Mouse (Mus musculus) thymus, adult 2 months (tissue): ENCODE measurements around the gene Vsig2.

Experiments used
- CTCF ChIP-seq: fragments of 200-500 bp; IDR thresholded peaks from 2 replicates; pipeline ENCODE4 v1.5.1; 2012; ENCODE audit warnings: mild to moderate bottlenecking, control low read depth, low read length, moderate library complexity, borderline replicate concordance; ENCODE audit not compliant: control insufficient read depth, poor library complexity, insufficient read depth; ENCODE audit errors: extremely low read depth
- POLR2A ChIP-seq: fragments of 200-500 bp; IDR thresholded peaks from 2 replicates; pipeline ENCODE4 v1.6.1; 2012; ENCODE audit warnings: mild to moderate bottlenecking, low read length, control low read depth, moderate library complexity; ENCODE audit not compliant: control insufficient read depth, poor library complexity, insufficient read depth; ENCODE audit errors: extremely low read depth

DNA sequence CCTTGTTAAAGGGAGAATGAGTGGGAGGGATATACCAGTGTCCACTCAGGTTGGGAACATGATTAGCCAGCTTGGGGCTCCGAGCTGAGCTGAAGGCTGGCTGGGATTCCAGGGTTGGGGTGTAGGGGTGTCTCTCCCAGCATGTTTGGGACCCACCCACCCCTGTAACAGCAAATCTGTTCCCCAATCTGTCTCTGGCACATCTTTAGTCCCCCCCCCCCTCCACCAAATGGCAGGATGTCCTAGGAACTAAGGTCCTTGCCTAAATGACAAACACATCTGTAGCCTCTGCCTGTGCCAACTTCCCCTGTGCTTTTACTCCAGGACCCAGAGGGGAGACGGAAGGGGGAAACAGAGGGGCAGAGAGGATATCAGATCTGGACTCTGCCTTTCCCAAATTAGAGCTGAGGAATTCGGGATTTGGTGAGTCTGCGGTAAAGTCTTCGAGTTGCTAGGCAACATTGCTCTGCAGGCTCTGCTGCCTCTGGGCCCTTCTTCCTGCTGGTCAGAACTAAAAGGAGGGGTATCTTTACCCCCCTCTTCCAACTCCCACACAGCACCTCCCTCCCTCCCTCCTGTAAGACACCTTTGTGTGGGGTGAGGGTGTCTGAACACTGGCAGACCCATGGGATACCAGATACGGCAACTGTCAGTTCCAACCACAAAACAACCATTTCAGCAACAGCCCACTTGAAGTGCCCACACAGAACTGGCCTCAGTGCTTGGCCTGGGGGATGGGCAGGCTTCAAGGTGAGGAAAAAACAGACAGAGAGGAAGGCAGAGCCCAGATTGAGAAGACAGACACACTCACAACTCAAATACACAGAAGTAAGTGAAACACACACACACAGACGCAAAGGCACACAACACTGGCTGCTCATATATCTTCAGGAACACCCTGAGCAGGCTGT is 16.0 kb downstream of the Vsig2 start, which contains the start of gene Siae:
- no peak for TF ChIP-seq CTCF
- no peak for TF ChIP-seq POLR2A
